Mouse (Mus musculus): Measurements from ENCODE around the gene Ssu72.

The Ssu72 gene

DNA sequence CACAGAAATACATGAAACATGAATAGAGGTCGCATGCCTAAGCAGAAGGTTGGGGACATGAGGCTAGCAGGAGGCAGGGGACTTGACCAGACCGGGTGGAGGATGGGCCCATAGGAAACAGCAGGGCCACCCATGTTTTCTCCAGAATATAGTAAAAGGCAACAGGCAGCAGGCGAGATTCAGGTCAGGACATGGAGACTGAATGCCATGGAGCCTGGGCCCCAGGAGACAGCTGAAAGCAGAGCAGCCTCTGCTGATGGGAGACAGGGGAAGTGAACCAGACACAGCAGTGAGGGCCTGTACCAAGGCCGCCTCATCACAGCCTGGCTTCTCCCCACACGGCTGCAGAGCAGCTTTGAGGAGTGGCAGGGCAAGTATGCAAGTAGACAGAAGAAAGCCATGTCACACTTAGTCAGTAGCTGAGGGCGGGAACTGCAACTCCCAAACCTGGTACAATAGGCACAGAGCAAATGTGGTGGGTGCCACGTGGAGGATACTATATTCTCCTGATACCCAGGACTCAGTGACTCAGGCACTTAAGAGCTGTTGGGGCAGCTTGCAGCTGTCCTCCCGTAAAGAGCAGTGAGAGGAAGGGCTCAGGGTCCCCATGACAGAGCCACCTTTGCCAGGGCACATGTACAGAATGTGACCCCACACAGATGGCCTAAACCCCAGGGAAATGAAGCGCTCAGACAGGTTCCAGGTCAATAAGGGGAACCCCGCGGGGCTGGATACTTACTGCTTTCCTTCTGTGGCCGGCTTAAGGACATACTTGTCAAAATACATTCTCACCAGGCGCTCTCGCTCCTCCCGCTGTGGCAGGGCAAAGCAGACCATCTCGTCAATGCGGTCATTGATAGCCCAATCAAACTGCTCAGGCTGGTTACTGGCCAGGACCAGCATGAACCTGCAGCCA is 42.2 kb downstream of the Ssu72 start:
- no peak for DNase-seq (ENCODE audit: low read depth, low spot score)

DNA sequence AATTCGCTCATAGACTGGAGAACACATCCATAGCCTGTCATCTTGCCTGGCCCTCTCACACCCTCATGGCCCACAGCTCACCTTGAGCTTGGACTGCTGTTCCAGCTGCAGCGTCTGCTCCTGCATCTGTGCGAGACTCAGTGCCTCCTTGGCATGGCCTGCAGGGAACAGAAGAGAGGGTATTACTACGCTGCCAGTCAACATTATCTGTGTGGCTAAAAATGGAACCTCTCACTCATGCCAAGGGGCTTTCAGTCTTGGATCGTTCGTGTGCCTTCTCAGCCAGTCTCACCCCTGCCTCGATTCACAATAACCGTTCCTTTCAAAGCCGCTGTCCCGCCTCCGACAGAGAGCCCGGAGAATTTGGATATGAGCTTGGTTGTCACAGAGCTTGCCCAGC is 52.4 kb downstream of the Ssu72 start:
- DNase-seq (ENCODE audit: low read depth, low spot score), result no peak

DNA sequence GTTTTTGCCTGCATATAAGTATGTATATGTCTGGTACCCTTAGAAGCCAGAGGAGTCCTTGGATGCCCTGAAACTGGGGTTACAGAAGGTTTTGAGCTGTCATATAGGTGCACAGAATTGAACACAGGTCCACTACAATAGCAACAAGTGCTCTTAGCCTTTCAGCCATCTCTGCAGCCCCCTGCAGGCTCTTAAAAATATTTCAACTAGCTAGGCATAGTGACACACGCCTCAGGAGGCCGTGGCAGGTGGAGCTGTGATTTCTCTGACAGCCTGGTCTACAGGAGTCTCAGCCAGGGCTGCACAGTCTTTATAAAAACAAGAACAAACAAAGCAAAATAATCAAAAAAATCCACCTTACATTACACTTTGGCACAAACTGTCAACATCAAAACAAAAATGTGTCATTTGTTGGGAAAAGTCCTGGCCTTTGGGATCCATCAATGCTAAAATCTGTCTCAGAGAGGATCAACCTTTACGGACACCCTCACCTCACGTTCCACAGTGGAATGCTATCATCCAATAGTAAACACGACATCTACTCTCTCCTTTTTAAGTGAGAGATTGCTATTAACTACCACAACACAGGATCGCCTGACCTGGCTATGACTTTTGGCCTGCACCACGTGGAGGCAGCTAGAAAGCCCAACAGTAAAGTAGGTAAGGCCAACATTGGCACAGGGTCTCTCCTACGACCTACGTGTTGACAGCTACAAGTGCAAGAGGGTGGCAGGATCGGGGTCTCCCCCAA is 55.4 kb downstream of the Ssu72 start:
- no peak for DNase-seq (ENCODE audit: low read depth, low spot score)

DNA sequence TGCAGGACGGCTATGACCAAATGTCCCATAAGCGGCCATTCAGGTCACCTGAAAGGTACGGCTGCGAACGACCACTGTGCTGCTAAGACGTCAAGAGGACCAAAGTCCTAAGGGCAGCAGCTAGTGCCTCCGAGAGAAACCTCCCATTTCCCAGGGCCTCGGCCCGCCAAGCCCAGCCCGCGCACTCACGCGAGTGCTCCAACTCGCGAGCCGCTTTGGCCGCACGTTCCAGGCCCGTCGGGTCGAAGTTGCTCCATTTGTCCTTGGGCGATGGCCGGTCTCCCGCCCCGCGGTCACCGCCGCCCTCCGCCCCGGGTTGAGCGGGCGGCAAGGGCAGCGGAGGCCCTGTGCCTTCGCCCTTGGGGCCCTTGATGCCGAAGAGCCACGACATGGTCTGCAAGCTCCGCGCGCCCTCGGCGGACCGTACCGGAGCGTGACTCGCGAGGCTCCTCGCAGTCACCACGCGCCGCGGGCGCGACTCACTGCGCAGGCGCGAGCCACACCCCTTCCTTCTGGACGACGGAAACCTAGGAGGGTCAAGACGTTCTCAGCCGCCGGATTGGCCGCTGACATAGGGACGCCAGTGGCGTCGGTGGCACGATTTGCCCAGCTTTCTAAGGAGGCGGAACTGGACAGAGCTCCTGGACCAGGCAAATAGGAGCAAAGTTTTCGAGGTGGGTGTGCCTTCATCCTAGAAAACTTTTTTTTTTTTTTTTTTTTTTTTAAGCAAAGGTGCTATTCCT is 56.2 kb downstream of the Ssu72 start, which contains the start of gene Atad3a:
Atad3a (minus strand) TSS at position 481 of the 743 bp plus-strand sequence.
- peak; percentile 91 for DNase-seq (ENCODE audit: low read depth, low spot score)

DNA sequence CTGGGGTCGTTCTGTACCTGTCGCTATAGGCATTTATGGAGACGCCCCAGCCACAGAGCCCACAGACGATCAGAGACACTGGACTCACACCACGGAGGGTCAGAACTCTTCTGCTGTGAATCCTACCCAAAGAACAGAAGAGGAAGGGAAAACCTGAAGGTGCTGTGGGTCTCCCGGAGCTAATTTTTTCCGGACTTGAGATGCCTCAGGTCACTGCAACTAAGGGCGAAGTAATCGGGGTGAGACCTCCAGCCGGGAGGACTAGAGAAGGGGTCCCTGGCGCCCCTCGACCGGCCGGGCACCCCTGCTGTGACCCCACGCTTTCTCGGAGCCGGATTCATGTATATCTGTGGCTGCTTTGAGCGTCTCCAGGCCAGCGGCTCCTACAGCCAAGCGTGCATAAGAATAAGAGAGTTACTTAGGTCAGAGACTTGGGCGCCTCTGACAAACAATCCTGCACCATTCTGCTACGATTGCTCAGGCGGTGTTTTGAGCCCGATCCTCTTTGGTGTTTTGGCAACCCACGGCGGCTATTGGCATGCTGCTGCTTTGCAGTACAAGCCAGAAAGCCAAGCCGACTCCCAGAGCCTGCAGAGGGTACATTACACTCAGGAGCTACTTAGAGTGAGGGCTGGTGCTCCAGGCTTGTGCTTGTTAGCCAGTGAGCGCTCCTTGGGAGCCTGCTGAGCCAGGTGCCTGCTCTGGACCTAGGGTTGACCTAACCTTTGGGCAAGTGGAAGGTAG is 56.9 kb downstream of the Ssu72 start:
- DNase-seq (ENCODE audit: low read depth, low spot score), result no peak

DNA sequence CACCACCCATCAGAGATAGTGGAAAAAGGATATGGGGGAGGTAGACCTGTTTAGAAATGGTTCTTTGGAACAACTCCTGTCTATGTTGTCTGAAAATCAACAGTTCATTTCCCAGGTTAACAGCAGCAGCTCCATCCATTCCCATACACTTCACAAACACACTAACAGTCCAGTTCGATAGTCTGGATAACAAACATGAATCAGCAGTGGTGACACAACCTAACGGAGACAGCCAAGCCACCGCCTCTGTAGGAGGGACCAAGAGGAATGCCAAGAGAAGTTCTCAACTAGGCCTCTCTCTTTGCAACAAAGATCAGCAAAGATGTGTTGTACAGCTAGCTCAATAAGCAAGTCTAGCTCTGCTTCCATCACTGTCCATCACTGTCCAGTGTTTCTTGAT is 57.8 kb downstream of the Ssu72 start:
- DNase-seq (ENCODE audit: low read depth, low spot score), result no peak

DNA sequence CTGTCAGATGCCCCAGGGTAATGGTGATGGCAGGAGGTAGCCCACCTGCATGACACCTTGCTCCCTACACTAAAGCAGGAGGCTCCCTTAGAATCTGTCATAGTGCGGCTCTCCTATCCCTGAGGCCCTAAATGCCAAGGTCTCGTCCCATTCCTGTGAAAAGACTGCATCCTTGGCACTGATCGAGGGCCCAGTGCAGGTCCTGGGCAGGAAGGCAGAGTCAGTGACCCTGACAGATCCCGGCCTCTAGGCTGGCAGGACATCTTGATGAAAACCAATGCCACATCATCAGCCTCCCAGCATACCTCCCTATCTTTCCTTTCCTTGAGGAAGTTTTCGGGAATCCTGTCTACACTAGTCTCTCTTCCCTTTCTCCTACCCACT is 64.9 kb downstream of the Ssu72 start:
- no peak for DNase-seq (ENCODE audit: low read depth, low spot score)

DNA sequence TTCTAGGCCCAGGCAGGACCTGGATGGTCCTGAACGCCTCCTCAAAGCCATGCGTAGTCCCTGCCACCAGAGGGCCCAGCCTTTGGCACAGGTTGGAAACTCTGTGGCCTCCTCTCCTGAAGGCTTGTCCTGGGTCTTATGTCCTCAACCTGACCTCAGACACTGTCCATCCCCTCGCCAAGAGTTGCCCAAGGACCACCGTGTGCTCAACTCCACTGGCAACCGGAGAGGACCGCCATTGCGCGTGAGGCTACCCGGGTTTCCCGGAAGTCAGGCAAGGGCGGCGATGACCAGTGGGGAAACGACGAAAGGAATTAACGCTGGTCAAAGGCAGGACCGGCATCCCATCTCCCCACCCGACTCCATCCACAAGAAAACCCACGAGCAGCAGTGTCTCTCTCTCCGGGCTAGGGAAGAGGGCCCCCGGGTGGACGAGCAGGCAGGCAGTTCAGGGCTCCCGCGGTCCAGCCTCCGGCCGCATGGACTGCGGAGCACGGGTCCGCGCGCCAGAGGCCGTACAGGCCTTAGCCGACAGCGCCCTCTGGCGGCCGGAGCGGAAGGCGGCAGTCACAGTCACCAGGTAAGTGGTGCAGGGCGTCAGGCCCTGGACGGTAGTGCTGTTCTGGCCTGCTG is 65.4 kb downstream of the Ssu72 start:
- DNase-seq (ENCODE audit: low read depth, low spot score), result peak; percentile 84

DNA sequence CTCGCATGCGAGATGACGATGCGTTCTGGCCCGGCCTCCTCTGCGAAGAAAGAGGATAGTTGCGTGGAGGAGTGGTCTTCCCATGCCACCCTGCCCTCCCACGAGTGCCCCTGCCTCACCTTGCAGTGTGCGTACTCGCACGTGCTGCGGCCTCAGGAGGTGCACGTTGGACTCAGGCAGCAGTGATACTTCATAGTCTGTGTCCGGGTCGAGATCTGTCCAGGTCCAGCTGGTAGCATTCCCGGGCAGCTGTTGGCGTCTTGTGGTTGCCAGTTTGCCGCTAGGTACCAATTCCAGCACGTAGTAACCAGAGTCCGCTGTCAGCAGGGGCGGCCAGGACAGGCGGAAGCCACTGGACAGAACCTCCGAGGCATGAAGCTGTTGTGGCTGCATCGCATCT is 66.0 kb downstream of the Ssu72 start:
- DNase-seq (ENCODE audit: low read depth, low spot score), result no peak

DNA sequence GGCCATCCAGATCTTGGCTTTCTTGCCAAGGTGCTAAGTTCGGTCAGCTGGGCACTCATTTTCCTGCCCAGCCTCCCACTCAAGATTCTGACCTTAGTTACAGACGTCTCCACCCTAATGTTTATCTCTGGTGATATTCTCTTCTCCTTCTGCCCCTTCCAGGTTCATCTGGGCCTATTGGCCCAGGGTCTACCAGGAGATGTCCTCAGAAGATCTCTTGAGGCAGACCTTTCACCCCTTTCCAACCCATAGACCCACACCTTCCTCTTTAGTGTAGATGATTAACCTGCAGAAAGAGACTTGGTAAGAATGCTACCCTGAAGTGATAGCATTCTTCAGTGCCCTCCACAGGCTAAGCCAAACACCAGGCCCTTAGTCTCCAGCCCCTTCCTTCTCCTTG is 67.1 kb downstream of the Ssu72 start:
- no peak for DNase-seq (ENCODE audit: low read depth, low spot score)

DNA sequence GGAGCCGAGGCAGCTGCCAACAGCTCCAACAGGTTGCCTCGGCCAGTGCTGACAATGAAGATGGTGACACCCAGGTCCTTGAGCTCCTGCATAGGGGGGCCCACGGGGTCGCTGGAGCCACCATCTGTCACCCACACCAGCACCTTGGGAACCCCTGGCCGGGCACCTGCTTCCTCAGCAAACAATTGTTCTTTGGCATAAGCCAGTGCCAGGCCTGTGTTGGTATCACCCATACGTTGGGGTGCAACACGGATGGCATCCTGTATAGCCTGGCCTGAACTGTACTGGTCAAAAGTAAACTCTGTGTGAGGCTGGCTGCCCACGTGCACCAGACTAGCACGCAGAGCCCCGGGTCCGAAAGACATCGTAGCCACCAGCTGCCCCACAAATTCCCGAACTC is 68.2 kb downstream of the Ssu72 start:
- no peak for DNase-seq (ENCODE audit: low read depth, low spot score)

DNA sequence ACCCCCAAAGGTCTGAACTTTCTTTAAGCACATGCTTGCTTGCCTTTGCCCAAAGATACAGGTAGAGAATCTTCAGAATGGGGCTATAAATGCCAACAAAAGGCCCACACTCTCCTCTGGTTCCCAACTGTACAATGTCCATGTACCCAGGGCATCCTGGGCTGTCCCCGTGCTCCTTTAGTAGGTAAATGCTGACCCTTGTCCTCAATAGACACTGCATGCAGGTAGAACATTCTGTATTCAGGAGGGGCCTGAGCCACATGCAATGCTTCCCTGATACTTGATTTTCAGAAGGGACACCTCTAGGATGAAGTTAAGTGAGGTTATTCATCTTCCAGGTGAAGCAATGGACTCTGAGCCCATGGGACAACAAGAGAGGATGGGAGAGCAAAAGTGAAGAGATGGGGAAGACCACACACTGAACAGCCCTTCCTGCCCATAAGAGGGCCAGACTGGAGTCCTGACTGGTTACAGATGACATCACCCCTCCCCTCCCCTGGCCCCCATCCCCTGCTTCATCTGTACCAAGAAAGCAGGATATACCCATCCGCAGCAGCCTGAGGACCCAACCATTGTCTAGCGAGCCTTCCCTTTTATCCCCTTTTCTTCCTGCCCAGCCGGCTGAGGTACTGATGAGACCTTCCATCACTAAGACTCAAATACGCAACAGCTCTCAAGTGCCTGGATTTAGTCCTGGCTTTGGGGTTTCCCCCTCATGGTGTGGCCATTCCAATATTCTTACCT is 68.9 kb downstream of the Ssu72 start:
- DNase-seq (ENCODE audit: low read depth, low spot score), result no peak

DNA sequence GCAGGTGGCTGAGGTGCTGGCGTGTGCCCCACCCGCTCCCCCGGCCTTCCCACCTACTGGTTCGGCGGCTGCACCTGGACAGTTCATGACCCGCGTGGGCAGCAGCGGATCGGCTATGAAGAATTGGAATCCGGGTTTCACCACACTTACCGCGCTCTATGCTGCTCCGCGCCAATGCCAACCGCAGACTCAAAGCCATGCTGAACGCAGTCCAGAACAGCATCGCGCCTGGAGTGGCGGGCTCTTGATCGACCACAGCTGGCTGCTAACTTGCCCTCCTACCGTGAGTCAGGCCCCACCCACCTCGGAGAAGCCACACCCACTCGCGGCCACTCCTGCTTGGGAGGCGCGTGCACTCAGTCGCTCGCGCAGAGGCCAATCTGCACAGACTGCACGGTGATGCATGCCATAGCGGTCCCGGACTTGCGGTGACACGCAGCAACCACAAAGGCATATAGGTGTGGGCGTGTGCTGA is 69.7 kb downstream of the Ssu72 start, which contains the start of gene Vwa1:
Vwa1 (minus strand) TSS at position 419 of the 475 bp plus-strand sequence.
- peak; percentile 64 for DNase-seq (ENCODE audit: low read depth, low spot score)

DNA sequence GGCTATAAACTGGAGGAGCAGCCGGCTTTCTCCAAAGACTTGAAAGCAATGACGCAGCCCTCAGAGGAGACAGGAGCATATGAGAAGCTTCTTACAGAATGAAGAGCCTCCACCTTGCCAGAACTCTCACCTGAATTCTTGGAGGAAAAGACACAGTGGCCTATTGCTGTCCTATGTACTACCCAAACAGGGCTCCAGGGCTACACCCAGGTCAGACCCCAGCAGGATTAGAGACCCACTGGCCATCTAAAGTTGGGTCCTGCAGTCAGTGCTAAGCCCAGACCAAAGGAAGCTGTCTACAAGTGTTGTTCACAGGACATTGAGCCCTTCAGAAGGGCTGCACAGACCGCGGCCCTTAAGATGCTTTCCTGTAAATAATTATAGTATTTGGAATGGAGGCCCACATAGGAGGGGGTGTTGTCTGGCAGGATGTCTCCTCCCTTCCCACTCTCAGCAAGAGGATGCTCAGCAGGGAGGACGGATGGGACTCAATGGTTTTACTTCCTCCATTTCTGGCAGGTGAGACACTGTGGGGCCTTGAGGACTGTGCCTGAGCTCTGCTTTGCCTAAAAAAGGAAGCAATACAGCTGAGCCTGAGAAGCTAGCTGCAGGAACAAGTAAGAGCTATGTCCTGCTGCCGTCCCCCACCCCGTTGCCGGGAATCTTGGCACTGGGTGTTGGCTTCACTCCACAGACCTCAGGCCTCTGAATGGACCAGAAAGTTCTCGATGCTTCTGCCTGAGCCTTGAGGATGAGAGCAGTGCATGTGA is 70.6 kb downstream of the Ssu72 start:
- DNase-seq (ENCODE audit: low read depth, low spot score), result no peak

DNA sequence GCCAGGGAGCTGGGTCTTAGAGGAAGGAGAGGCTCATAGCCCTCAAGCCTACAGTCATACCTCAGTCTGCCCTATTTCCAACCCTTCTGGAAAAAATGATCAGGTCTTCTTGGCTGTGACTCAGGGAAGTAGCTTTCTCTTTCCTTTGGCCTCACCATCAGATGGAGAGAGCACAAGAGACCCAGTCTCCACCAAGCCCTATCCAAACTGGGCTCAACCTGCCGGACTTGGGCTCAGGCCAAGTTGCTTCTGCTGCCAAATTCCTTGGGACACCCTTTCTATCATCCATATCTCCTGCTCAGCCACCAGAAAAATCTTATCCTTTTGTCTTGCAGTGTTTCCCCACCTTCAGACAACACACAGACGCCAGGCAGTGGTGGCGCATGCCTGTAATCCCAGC is 71.3 kb downstream of the Ssu72 start:
- no peak for DNase-seq (ENCODE audit: low read depth, low spot score)

DNA sequence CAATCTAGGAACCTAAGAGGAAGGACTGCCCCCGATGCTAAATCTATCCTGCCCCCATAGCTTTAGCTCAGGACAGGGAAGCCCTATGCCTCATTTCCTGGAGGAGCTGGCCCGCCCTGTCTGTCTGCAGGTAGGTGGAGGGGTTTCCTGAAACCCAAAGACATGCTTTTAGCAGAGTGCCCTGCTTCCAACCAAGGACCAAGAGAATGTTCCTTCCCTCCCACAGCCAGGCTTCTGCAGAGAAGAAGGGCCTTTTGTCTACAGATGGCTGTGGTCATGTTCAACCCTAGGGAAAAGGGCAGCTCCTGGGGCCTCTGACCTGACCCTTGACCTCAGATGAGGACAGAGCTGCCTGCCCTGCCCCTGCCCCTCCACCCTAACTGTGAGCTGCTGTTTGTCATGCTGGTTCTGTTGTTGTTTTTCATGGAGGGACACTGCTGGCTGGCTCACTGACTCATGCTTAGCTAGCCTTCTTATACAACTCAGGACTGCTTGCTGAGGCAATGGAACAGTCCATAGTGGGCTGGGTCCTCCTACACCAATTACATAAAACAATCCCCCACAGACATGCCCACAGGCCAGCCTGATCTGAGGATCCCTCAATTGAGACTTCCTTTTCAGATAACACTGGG is 72.2 kb downstream of the Ssu72 start:
- no peak for DNase-seq (ENCODE audit: low read depth, low spot score)

DNA sequence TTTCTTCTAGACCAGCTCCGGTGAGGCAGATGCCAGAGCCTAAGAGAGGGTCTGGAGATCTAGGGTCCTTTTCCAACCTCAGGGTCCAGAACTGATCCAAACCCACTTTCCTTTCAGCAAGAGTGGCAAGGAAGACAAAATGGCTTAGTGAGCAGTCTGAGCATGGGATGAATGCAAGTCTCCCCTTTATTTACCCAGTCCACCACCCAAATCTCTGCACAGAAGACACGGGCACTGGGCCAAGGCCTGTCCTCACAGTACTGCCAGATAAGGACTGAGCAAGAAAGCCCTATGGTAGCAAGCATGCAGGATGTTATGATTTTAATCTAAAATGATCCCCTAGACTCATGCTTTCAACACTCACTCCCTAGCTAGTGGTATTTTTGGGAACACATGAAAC is 73.2 kb downstream of the Ssu72 start:
- DNase-seq (ENCODE audit: low read depth, low spot score), result no peak

DNA sequence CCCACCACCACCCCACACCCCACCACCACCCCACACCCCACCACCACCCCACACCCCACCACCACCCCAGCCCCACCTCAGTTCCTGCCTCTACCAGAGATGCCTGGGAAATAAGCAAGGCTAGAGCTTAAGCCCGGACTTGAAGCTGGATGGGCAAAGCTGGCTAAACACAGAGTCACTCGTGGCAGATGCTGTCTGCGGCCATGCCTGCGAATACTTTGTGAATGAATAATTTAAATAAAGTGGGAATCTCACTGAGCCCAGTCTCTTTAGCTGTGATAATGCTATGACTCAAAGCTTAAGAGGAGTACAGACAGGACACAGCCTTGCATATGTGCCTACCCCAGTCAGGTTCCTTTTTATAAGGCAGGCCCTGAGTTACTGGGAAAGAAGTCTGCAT is 74.9 kb downstream of the Ssu72 start:
- no peak for DNase-seq (ENCODE audit: low read depth, low spot score)

DNA sequence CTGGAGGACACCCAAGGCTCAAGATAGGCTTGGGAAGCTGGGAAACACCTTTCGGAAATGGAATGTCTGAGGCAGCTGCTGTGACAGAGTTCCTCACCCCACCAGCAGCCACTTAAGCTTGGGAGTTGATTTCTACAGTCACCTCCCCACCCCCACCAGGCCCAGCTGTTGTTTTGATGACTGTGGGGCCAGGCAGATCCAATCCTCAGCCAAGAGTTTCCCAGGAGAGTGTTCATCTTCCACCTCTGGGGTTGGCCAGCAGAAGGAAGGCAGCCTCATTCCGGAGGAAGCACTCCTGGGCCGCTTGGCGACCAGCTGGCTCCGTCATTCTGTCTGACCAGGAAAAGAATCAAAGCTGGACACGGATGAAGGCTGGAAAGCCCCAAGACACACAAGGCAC is 76.3 kb downstream of the Ssu72 start:
- no peak for DNase-seq (ENCODE audit: low read depth, low spot score)
